Mouse (Mus musculus): ENCODE results near the gene 5530401A14Rik. TPM values are rescaled to one million over a fixed set of nuclear protein-coding genes. Genes with fewer than 3 reads are reported as not detected.

5530401A14Rik gene
- total RNA-seq (2012; rRNA removed) (not detected in 2 replicates), polyA plus RNA-seq (2012; ENCODE audit: insufficient read depth in 1 of 2, insufficient read length in 2 of 2, low read depth in 1 of 2, low replicate concordance in 2 of 2, missing spikeins in 1 of 2) (not detected)

- Histone ChIP-seq H3K9ac (ENCODE audit: control insufficient read depth, low read depth, low read length, poor library complexity, severe bottlenecking) (no peak within 1 kb of the TSS), H3K4me3 (ENCODE audit: control insufficient read depth in 1 of 2, insufficient read depth in 1 of 2, low read depth in 2 of 2, low read length in 2 of 2) (no peak within 1 kb of the TSS), H3K79me2 (ENCODE audit: control insufficient read depth, insufficient read depth, low read length, poor library complexity) (no peaks in the 10 kb centered on the region), H3K36me3 (ENCODE audit: control insufficient read depth in 1 of 2, insufficient read depth in 2 of 2, low read length in 2 of 2) (no peaks in the 10 kb centered on the region), H3K27ac (ENCODE audit: control insufficient read depth, low read depth, low read length) (no peak within 1 kb of the TSS), H3K9me3 (replicated peaks; ENCODE audit: insufficient read depth, low read length) (no peaks in the 10 kb centered on the region), H3K4me1 (ENCODE audit: control insufficient read depth in 1 of 2, insufficient read depth in 2 of 2, low read length in 2 of 2) (no peaks in the 10 kb centered on the region), H3K27me3 (ENCODE audit: control insufficient read depth in 1 of 2, insufficient read depth in 2 of 2, low read length in 2 of 2) (no peaks in the 10 kb centered on the region)
- no peak for DNase-seq (ENCODE audit: low read depth, low spot score)
- TF ChIP-seq TCF12 (IDR thresholded peaks at IDR 0.05; ENCODE audit: low read depth, low read length): no peak
- TF ChIP-seq MYC (IDR thresholded peaks at IDR 0.05; ENCODE audit: low read depth, low read length): no peak
- no peak for TF ChIP-seq MAX (IDR thresholded peaks at IDR 0.05; ENCODE audit: low read length)
- TF ChIP-seq UBTF (IDR thresholded peaks at IDR 0.05; ENCODE audit: borderline replicate concordance, insufficient read depth, low read depth, low read length): no peak
- TF ChIP-seq CHD1 (IDR thresholded peaks at IDR 0.05; ENCODE audit: low read depth, low read length): no peak
- no peak for TF ChIP-seq SMC3 (IDR thresholded peaks at IDR 0.05; ENCODE audit: low read depth, low read length)
- no peak for TF ChIP-seq GATA1 (IDR thresholded peaks at IDR 0.05; ENCODE audit: low read depth, low read length)
- no peak for TF ChIP-seq SIN3A (IDR thresholded peaks at IDR 0.05; ENCODE audit: low read length)
- no peak for TF ChIP-seq TBP (IDR thresholded peaks at IDR 0.05; ENCODE audit: low read depth, low read length)
- no peak for TF ChIP-seq GABPA (IDR thresholded peaks at IDR 0.05; ENCODE audit: low read depth, low read length)
Observed at GRCm38 (mm10) chr11:81860250-81860972, at the start of gene 5530401A14Rik. TSS of gene 5530401A14Rik (plus strand) at chr11:81860673.

GRCm38 (mm10) chr11:81814816-81815215 is 45.7 kb upstream of the 5530401A14Rik start:
- no peak for TF ChIP-seq MAX (IDR thresholded peaks at IDR 0.05; ENCODE audit: low read length)
- TF ChIP-seq CTCF (IDR thresholded peaks at IDR 0.05 in 2 of 3, conservative IDR thresholded peaks at IDR 0.05 in 1 of 3; ENCODE audit: control insufficient read depth in 1 of 3, insufficient read depth in 1 of 3, low read depth in 2 of 3, low read length in 3 of 3, poor library complexity in 1 of 3, severe bottlenecking in 1 of 3): no peak
- no peak for TF ChIP-seq NRF1 (IDR thresholded peaks at IDR 0.05; ENCODE audit: insufficient read depth, low read depth, low read length, poor library complexity, severe bottlenecking)
- TF ChIP-seq ZNF384 (IDR thresholded peaks at IDR 0.05; ENCODE audit: low read depth, low read length): no peak
- no peak for TF ChIP-seq USF2 (IDR thresholded peaks at IDR 0.05; ENCODE audit: borderline replicate concordance in 1 of 2, insufficient read depth in 1 of 2, low read depth in 1 of 2, low read length in 2 of 2)
- TF ChIP-seq EP300 (IDR thresholded peaks at IDR 0.05; ENCODE audit: low read depth in 1 of 2, low read length in 2 of 2): no peak
- Histone ChIP-seq H3K79me2 (ENCODE audit: control insufficient read depth, insufficient read depth, low read length, poor library complexity) (no peaks in the 10 kb centered on the region), H3K9ac (ENCODE audit: control insufficient read depth, low read depth, low read length, poor library complexity, severe bottlenecking) (no peak overlapping the region), H3K4me3 (ENCODE audit: control insufficient read depth in 1 of 2, insufficient read depth in 1 of 2, low read depth in 2 of 2, low read length in 2 of 2) (no peak overlapping the region), H3K27me3 (ENCODE audit: control insufficient read depth in 1 of 2, insufficient read depth in 2 of 2, low read length in 2 of 2) (no peaks in the 10 kb centered on the region), H3K4me1 (ENCODE audit: control insufficient read depth in 1 of 2, insufficient read depth in 2 of 2, low read length in 2 of 2) (no peaks in the 10 kb centered on the region), H3K9me3 (replicated peaks; ENCODE audit: insufficient read depth, low read length) (no peaks in the 10 kb centered on the region), H3K27ac (ENCODE audit: control insufficient read depth, low read depth, low read length) (no peak overlapping the region), H3K36me3 (ENCODE audit: control insufficient read depth in 1 of 2, insufficient read depth in 2 of 2, low read length in 2 of 2) (no peaks in the 10 kb centered on the region)
- no peak for DNase-seq (ENCODE audit: low read depth, low spot score)
